Mouse (Mus musculus) olfactory bulb, adult 2 months (tissue): ENCODE data around the gene Mast4. TPM values are rescaled to one million over a fixed set of nuclear protein-coding genes. Genes with fewer than 3 reads are reported as not detected.

Source experiments
- H3K27ac ChIP-seq: fragments of 200-500 bp; 2 replicates; pipeline ENCODE4 v1.5.1; 2012; ENCODE audit warnings: low read depth, low read length; ENCODE audit not compliant: insufficient read depth
- H3K4me1 ChIP-seq: fragments of 200-500 bp; 2 replicates; pipeline ENCODE4 v1.6.1; 2012; ENCODE audit warnings: low read length; ENCODE audit not compliant: control insufficient read depth, insufficient read depth
- H3K4me3 ChIP-seq: fragments of 200-500 bp; 2 replicates; pipeline ENCODE4 v1.5.1; 2012; ENCODE audit warnings: mild to moderate bottlenecking, low read depth, low read length, moderate library complexity; ENCODE audit not compliant: insufficient read depth
- CTCF ChIP-seq: fragments of 200-500 bp; IDR thresholded peaks from 2 replicates; pipeline ENCODE4 v1.5.1; 2012; ENCODE audit warnings: low read depth, mild to moderate bottlenecking, low read length, moderate library complexity; ENCODE audit not compliant: insufficient read depth
- POLR2A ChIP-seq: fragments of 200-500 bp; IDR thresholded peaks from 2 replicates; pipeline ENCODE4 v1.6.1; 2012; ENCODE audit warnings: mild to moderate bottlenecking, low read depth, low read length, moderate library complexity; ENCODE audit not compliant: insufficient read depth
- WGBS: fragments of 180-500 bp; shearing (Covaris S2); methylation state at CpG from one replicate; pipeline ENCODE4 v1.1.7; 2018; 5-methylcytosine and 5-hydroxymethylcytosine counted together
- polyA plus RNA-seq: library from polyadenylated mRNA; stranded (reverse); fragments of >200 nt; gene quantifications from 2 replicates; pipeline ENCODE4 v1.2.4, GENCODE M21; 2012; ENCODE audit warnings: low replicate concordance; ENCODE audit not compliant: missing spikeins, insufficient read depth, insufficient read length

Gene Mast4
- polyA plus RNA-seq, 1 experiment, result not detected

DNA sequence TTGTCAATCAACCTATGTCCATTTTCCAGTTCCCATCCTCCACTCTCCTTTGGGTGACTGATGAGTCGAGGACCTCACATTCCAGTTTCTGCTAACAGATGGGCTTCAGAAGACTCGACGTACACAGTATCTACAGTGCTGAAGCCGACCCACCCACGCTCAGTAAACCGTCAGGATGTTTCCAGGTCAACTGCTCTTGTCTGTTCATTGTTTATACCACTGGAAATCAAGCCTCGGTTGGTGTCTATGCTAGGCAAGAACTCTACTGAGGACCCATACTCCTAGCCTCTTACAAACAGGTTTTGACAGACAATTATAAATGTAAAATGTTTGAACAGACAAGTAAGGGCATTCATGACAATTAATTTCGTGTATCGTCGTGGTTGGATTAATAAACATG lies 277.8 kb downstream of the Mast4 start:
- WGBS, result 89% methylated on average over 10 of the region's 10 CpGs
- no peaks in the 10 kb centered on the region for H3K4me1 ChIP-seq
- H3K27ac ChIP-seq, result no peak overlapping the region
- no peak overlapping the region for H3K4me3 ChIP-seq
- TF ChIP-seq CTCF (no peak), POLR2A (no peak)

- WGBS, result 77% methylated on average over 7 of the region's 7 CpGs
- Histone ChIP-seq H3K4me1 (no peaks in the 10 kb centered on the region), H3K27ac (no peak overlapping the region), H3K4me3 (no peak overlapping the region)
- TF ChIP-seq CTCF (no peak), POLR2A (no peak)
Measured at GRCm38 (mm10) chr13:103052661-103053060, 281.6 kb downstream of the Mast4 start.

- Histone ChIP-seq H3K27ac (no peak overlapping the region), H3K4me1 (no peaks in the 10 kb centered on the region), H3K4me3 (no peak overlapping the region)
- 91% methylated on average over 7 of the region's 7 CpGs for WGBS
- no peak for TF ChIP-seq POLR2A
- TF ChIP-seq CTCF, result no peak
Measured at GRCm38 (mm10) chr13:103048954-103049353, 285.3 kb downstream of the Mast4 start.

- Histone ChIP-seq H3K27ac (no peak overlapping the region), H3K4me3 (no peak overlapping the region), H3K4me1 (no peaks in the 10 kb centered on the region)
- TF ChIP-seq CTCF (no peak), POLR2A (no peak)
- 94% methylated on average over 9 of the region's 9 CpGs for WGBS
Measured at GRCm38 (mm10) chr13:103043692-103044091, 290.6 kb downstream of the Mast4 start.

GRCm38 (mm10) chr13:103043011-103043410 lies 291.3 kb downstream of the Mast4 start:
- H3K4me1 ChIP-seq, result no peaks in the 10 kb centered on the region
- TF ChIP-seq POLR2A (no peak), CTCF (no peak)
- 0 out of 2 replicates have a peak overlapping the region, but pooled peaks have one; percentile 21 for H3K27ac ChIP-seq
- H3K4me3 ChIP-seq, result no peak overlapping the region
- 75% methylated on average over 4 of the region's 4 CpGs for WGBS

GRCm38 (mm10) chr13:103037466-103037865 lies 296.8 kb downstream of the Mast4 start:
- TF ChIP-seq POLR2A (no peak), CTCF (no peak)
- no peak overlapping the region for H3K27ac ChIP-seq
- 40% methylated on average over 5 of the region's 5 CpGs for WGBS
- H3K4me3 ChIP-seq, result no peak overlapping the region
- no peaks in the 10 kb centered on the region for H3K4me1 ChIP-seq

- TF ChIP-seq CTCF (no peak), POLR2A (no peak)
- 94% methylated on average over 5 of the region's 5 CpGs for WGBS
- Histone ChIP-seq H3K27ac (no peak overlapping the region), H3K4me1 (no peaks in the 10 kb centered on the region), H3K4me3 (no peak overlapping the region)
Measured at GRCm38 (mm10) chr13:103029377-103029776, 304.9 kb downstream of the Mast4 start.

- TF ChIP-seq CTCF (no peak), POLR2A (no peak)
Measured at GRCm38 (mm10) chr13:103027456-103028078, 306.7 kb downstream of the Mast4 start.

GRCm38 (mm10) chr13:103025461-103025860 lies 308.8 kb downstream of the Mast4 start:
- H3K4me1 ChIP-seq, result no peaks in the 10 kb centered on the region
- WGBS, result 67% methylated on average over 3 of the region's 3 CpGs
- TF ChIP-seq CTCF (no peak), POLR2A (no peak)
- H3K27ac ChIP-seq, result no peak overlapping the region
- H3K4me3 ChIP-seq, result no peak overlapping the region

More at GRCm38 (mm10) chr13:103027456-103028078, 306.7 kb downstream of the Mast4 start:
- Histone ChIP-seq H3K4me1 (no peaks in the 10 kb centered on the region), H3K4me3 (no peak overlapping the region), H3K27ac (no peak overlapping the region)
- WGBS, result 95% methylated on average over 17 of the region's 17 CpGs
